Mouse (Mus musculus) urinary bladder, adult 2 months (tissue): ENCODE measurements around the gene Olfr187. TPM values are rescaled to one million over a fixed set of nuclear protein-coding genes. Genes with fewer than 3 reads are reported as not detected.
"Not testable (repeated sequence)": the region's sequence is repeated elsewhere in the genome, so short reads cannot be mapped to it uniquely, and the experiment has no call there.

ENCODE experiments used
- DNase-seq: peaks from one replicate; pipeline ENCODE4 v3.0.0; 2022; ENCODE audit warnings: low spot score
- polyA plus RNA-seq: library from polyadenylated mRNA; depleted of rRNA; stranded (reverse); fragments of >200 nt; gene quantifications from 2 replicates; pipeline ENCODE4 v1.2.3, GENCODE M21; 2012; rRNA removed

The Olfr187 gene
- not detected in 2 replicates for polyA plus RNA-seq

DNA sequence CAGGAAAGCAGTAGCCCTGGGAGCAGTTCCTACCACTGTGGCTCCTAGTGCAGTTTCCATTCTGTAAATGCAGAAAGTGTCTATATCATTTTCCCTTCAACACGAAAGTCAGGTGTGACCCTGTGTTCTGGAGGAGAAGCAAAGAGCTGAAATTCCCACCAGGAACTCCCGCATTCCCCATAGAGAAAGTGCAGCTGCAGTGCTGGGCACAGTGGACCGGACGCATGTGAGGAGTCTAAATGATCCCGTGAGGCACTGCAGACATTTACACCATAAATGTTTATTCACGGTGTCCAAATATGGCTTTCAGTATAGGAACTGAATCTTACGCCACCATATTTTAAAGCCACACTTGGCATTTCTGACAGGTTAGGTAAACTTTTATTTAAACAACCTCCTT is at the start of gene Olfr187:
Olfr187 (minus strand) TSS at position 58 of the 400 bp plus-strand sequence.
- no peak for DNase-seq

DNA sequence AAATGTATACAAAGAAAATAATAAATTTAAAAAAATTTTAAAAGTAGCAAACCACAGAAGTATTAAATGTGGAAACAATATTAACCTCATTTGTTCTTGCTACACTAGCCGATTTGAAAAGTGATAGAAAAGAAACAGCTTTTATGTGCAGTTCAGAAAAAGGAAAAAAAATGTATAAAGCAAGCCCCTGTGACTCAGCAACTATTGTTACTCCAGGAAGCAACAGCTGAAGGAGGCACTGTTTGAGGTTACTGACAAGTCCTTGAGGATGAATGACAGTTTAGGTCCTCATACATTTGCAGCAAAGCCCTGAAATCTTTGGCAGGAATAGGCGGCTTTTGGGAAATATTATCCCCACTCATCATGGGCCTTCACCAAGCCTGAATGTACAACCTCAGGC is 41.5 kb upstream of the Olfr187 start:
- not testable (repeated sequence) for DNase-seq

DNA sequence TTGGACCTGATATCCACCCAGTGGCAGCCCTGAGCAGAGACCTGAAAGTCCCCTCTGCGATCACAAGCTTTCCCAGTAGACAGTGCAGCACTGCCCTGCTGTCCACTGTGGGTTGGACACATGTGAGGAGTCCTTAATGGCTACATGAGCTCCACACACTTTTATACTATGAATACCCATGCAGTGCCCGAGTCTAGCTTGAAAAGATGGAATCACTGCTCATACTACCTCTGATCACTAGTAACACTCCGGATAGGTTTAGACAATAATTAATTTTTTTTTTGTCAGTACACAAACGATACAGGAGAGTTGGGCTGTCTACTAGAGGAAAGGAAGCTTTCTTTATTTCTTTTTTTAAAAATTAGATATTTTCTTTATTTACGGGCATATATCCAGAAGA is 38.3 kb upstream of the Olfr187 start, which contains the start of gene Olfr190:
Olfr190 (minus strand) TSS at position 101 of the 400 bp plus-strand sequence.
- no peak for DNase-seq

DNA sequence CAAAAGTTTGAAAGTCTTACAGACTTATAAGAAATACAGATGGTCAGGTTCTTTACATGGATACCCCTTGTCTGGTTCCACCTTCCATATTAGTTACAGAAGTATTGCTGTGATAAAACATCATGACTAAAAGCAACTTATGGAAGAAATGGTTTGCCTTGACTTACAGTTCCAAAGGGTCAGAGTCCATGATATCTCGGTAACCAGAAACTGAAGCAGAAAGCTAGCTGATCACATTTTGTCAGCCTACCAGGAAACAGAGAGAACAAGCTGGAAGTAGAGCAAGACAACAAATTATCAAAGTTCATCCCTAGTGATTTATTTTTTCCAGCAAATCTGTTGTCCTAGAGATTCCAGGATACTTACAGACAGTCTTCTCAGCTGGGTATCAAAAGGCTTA is 34.0 kb upstream of the Olfr187 start:
- DNase-seq = no peak

DNA sequence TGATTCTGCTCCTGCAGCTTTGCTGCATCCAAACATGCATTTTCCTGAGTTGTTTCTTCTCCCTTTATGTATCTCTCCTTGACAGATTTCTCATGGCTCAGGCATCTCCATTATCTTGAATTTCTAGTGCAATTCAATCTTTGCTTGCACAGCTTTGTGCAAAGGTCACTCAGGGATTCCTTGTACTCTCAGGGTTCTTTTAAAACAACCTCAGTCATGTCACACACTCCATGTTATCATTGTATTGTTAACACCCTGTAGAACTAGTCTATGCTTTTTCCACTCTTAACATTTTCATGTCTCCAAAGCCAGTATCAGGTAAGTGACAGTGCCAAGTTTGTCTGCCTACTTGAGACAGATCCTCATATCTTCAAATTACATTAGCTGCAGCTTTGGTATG is 32.2 kb upstream of the Olfr187 start:
- no peak for DNase-seq

DNA sequence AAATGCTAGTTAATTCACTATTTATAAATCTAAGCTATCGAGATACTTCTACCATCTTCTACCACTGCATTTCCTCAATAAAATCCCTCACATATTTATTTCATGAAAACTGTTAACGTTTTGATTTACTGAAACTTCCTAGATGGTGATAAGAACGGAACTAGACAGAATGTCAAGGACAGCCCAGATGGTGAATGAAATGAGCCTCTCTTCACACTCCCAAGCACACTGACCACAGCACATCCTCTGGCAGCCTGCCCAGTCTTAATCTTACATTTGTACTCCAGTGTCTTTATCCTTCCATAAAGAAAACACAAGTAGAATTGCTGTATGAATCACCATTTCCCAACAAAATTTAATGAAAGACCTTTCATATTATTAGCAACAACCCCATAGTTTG is 22.8 kb upstream of the Olfr187 start:
- not testable (repeated sequence) for DNase-seq

DNA sequence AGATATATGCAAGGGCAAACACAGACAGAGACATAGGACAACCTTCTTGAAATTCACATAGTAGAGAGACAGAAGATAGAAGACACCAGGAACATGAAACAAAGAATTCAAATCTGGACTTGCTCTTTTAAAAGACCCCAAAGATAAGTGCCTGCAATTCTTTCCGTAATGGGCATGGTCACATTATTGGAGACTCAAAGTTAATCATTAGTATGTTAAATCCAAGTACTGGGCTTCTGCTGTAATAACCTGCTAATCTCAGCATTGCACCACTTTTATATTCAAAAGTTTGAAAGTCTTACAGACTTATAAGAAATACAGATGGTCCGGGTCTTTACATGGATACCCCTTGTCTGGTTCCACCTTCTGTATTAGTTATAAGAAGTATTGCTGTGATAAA is 9.7 kb upstream of the Olfr187 start:
- DNase-seq = not testable (repeated sequence)

DNA sequence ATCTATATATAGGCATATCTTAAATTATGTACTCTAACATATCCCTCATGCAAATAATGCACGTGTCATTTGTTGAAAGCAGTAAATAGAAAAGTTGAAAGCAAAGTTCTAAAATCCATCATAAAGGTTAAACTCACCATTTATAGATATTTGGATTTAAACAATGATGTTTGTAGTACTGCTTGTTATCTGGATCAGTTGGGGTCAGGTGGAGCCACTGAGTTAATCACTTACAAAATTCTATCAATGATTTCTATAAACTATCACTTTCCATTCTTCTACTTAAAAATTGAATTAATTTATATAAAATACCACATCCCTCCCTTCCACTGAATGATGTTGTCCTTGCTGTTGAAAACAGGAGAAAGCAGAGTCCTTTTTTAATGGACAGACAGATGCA is 9.3 kb upstream of the Olfr187 start:
- no peak for DNase-seq

DNA sequence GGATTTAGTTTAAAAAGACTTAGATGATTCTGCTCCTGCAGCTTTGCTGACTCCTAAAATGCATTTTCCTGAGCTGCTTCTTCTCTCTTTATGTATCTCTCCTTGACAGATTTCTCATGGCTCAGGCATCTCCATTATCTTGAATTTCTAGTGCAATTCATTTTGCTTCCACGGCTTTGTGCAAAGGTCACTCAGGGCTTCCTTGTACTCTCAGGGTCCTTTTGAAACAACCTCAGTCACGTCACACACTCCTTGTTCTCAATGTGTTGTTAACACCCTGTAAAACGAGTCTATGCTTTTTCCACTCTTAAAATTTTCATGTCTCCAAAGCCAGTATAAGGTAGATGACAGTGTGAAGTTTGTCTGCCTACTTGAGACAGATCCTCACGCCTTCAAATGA is 8.0 kb upstream of the Olfr187 start:
- DNase-seq = no peak

DNA sequence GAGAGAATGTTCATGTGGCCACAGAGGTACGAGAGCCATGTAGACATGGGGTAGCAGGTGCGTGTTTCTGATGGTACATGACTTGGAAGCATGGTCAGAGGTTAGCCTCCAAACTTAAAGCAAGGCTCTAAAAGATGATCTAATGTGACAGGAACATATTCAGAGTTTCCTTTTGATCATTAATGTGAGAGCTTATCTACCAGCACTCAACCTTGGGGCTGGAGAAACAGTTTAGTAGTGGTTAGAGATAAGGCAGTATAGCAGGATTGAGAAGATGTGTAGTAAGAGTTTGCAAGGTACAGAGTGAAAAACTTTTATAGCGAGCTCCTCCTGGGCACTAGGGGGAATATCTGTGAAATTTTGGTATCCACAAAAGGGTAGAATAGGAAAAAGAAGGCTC is 6.3 kb upstream of the Olfr187 start:
- DNase-seq = no peak

DNA sequence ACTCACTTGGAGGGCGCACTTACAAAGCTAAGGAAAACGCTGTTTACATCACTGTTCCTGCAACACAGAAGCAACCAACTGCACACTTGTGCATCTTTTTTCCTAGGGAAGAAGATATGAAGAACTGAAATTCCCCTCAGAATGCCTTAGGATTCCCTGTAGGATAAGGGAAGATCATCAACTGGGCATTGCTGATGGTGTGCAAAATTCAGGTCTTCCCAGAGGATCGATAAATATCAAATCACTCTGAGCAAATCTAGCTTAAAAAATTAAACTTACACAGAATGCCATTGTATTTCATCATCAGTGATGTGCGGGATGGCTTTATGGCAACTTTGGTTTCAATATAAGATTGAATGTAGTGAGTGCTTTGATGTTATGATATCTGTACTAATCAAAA is 9.4 kb downstream of the Olfr187 start, which contains the start of gene Olfr186:
Olfr186 (minus strand) TSS at position 101 of the 400 bp plus-strand sequence.
- no peak for DNase-seq

DNA sequence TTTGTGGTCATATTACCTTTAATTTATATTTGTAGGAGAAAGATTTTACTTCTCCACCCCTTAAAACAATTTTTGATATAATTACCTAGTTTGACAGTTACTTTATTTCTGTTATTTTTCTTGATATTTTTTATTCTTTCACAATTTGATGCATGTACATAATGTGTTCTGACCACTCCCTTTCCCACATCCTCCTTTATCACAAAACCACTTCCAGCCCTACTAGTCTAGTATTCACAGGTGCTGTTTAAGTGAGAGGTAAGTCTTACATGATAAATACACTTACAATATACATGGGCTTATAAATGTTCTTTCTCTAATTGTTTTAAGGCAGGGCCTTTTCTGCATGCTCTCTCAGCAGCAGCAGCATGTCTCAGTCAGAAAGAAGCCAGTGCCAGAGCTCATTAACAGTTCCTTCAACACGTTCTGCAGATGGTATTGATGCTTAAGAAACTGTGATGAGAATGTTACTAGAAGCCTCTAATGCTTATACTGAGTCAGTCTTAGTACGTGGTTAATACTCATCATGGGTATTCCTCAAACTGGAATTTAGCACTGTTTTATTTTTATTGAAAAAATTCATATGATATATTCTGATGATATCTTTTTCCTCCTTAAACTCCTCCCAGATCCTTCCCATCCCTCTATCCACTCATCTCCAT is 26.1 kb downstream of the Olfr187 start:
- DNase-seq = no peak

DNA sequence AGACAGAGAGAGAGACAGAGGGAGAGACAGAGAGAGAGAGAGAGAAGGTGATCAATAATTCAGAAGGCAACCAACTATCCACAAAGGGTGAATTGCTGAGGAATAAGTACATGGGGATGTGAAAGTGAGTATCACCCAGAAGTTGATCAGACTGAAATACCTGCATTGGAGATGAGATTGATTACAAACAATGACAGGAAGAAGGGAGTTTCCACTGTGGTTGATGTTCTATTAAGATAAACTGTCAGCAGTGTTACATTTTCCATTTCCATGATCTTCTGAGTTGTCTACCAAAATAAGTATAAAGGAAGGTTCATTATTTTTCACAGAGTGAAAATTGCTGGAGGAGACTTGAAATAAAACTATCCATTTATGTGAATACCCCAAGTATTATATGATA is 32.4 kb downstream of the Olfr187 start:
- no peak for DNase-seq

DNA sequence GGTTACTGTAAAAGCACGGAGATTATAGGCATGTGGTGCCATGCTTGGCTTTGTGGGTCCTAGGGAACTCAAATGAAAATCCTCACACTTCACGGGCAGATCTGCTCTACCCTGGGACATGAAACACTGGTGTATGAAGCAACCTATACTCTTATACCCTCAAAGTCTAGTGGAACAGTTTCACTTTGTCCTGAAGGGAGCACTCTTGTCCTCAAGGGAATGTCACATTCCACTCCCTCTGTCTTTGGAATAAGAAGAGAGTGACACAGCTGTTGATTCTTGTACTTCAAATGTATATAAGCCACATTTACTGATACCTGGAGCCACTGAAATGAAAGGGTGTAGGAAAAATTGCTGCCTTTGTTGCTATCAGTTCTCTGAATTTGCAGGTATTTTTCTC is 44.5 kb downstream of the Olfr187 start, which contains the start of gene Olfr183:
Olfr183 (plus strand) TSS at position 301 of the 400 bp plus-strand sequence.
- DNase-seq = no peak

Other genes starting within 250 kb of the Olfr187 start
- not detected in 2 replicates for gene Olfr173, start 239.5 kb downstream of the Olfr187 start, polyA plus RNA-seq
- gene Olfr175-ps1, start 213.0 kb downstream of the Olfr187 start, polyA plus RNA-seq = not detected in 2 replicates
- gene Olfr177, start 165.0 kb downstream of the Olfr187 start, polyA plus RNA-seq = not detected in 2 replicates
- gene Olfr178, start 147.7 kb downstream of the Olfr187 start, polyA plus RNA-seq = not detected in 2 replicates
- gene Olfr181, start 111.0 kb downstream of the Olfr187 start, polyA plus RNA-seq = not detected in 2 replicates
- not detected in 2 replicates for gene Olfr180, start 110.4 kb downstream of the Olfr187 start, polyA plus RNA-seq
- gene Olfr183, start 44.4 kb downstream of the Olfr187 start, polyA plus RNA-seq = not detected in 2 replicates
- not detected in 2 replicates for gene Olfr186, start 9.5 kb downstream of the Olfr187 start, polyA plus RNA-seq
- not detected in 2 replicates for gene Olfr190, start 38.2 kb upstream of the Olfr187 start, polyA plus RNA-seq
- gene Olfr191, start 50.1 kb upstream of the Olfr187 start, polyA plus RNA-seq = not detected in 2 replicates
- not detected in 2 replicates for gene Olfr193, start 72.1 kb upstream of the Olfr187 start, polyA plus RNA-seq
- not detected in 2 replicates for gene Olfr194, start 81.3 kb upstream of the Olfr187 start, polyA plus RNA-seq
- gene Olfr195, start 107.3 kb upstream of the Olfr187 start, polyA plus RNA-seq = 0.03 TPM in 1 of 2 replicates, not detected in the other
- not detected in 2 replicates for gene Olfr196, start 130.7 kb upstream of the Olfr187 start, polyA plus RNA-seq
- gene Olfr198, start 163.8 kb upstream of the Olfr187 start, polyA plus RNA-seq = not detected in 2 replicates
- not detected in 2 replicates for gene Olfr199, start 180.0 kb upstream of the Olfr187 start, polyA plus RNA-seq
- not detected in 2 replicates for gene Olfr201, start 232.9 kb upstream of the Olfr187 start, polyA plus RNA-seq
- gene Olfr202, start 247.0 kb upstream of the Olfr187 start, polyA plus RNA-seq = not detected in 2 replicates